Mouse (Mus musculus) liver, adult 2 months (tissue): ENCODE data around the gene Fzd9. TPM values are rescaled to one million over a fixed set of nuclear protein-coding genes. Genes with fewer than 3 reads are reported as not detected.
A peak's percentile ranks its signal among the peaks of the same experiment; 100 is the strongest.

ENCODE experiments used
- DNase-seq: peaks from one replicate; pipeline ENCODE4 v3.0.0-alpha.2; 2011; ENCODE audit warnings: low read depth, low spot score; ENCODE audit errors: extremely low read depth
- H3K27ac ChIP-seq: fragments of 200-500 bp; replicated peaks from 2 replicates; pipeline ENCODE4 v1.5.1; 2012; ENCODE audit warnings: low read depth, mild to moderate bottlenecking, control low read depth, inconsistent platforms, low read length; ENCODE audit not compliant: insufficient read depth
- H3K27me3 ChIP-seq: fragments of 200-500 bp; 2 replicates; pipeline ENCODE4 v1.6.1; 2012; ENCODE audit warnings: mild to moderate bottlenecking, moderate library complexity, low read length, inconsistent platforms; ENCODE audit not compliant: control insufficient read depth, insufficient read depth
- H3K36me3 ChIP-seq: fragments of 200-500 bp; 2 replicates; pipeline ENCODE4 v1.6.1; 2012; ENCODE audit warnings: low read length, inconsistent platforms; ENCODE audit not compliant: control insufficient read depth, insufficient read depth
- H3K4me1 ChIP-seq: fragments of 200-500 bp; 2 replicates; pipeline ENCODE4 v1.6.1; 2011; ENCODE audit warnings: low read length; ENCODE audit not compliant: control insufficient read depth, insufficient read depth
- H3K4me3 ChIP-seq: fragments of 200-500 bp; 2 replicates; pipeline ENCODE4 v1.5.1; 2011; ENCODE audit warnings: low read depth, mild to moderate bottlenecking, control low read depth, low read length, moderate library complexity; ENCODE audit not compliant: insufficient read depth
- H3K79me2 ChIP-seq: fragments of 200-500 bp; 2 replicates; pipeline ENCODE4 v1.6.1; 2012; ENCODE audit warnings: inconsistent platforms, mild to moderate bottlenecking, low read length, moderate library complexity; ENCODE audit not compliant: control insufficient read depth, insufficient read depth
- H3K9ac ChIP-seq: fragments of 200-500 bp; 2 replicates; pipeline ENCODE4 v1.6.1; 2012; ENCODE audit warnings: low read depth, mild to moderate bottlenecking, control low read depth, inconsistent platforms, low read length
- CTCF ChIP-seq: fragments of 200-500 bp; IDR thresholded peaks from 2 replicates; pipeline ENCODE4 v1.5.1; 2011; ENCODE audit warnings: low read depth, low read length, control low read depth
- POLR2A ChIP-seq: fragments of 200-500 bp; IDR thresholded peaks from 2 replicates; pipeline ENCODE4 v1.6.1; 2011; ENCODE audit warnings: low read length, control low read depth; ENCODE audit not compliant: insufficient read depth; ENCODE audit errors: extremely low read depth
- WGBS: fragments of 180-500 bp; shearing (Covaris S2); methylation state at CpG from one replicate; pipeline ENCODE4 v1.1.7; 2018; 5-methylcytosine and 5-hydroxymethylcytosine counted together
- polyA plus RNA-seq: library from polyadenylated mRNA; depleted of rRNA; stranded (reverse); fragments of >200 nt; gene quantifications from 2 replicates; pipeline ENCODE4 v1.2.3, GENCODE M21; 2012
- total RNA-seq: library from RNA; depleted of rRNA; stranded (reverse); fragments of >200 nt; gene quantifications from 2 replicates; pipeline ENCODE4 v1.2.3, GENCODE M21; 2014

Gene Fzd9
- total and polyA plus RNA-seq, 2 experiments = 0.05 TPM; not detected in 1

DNA sequence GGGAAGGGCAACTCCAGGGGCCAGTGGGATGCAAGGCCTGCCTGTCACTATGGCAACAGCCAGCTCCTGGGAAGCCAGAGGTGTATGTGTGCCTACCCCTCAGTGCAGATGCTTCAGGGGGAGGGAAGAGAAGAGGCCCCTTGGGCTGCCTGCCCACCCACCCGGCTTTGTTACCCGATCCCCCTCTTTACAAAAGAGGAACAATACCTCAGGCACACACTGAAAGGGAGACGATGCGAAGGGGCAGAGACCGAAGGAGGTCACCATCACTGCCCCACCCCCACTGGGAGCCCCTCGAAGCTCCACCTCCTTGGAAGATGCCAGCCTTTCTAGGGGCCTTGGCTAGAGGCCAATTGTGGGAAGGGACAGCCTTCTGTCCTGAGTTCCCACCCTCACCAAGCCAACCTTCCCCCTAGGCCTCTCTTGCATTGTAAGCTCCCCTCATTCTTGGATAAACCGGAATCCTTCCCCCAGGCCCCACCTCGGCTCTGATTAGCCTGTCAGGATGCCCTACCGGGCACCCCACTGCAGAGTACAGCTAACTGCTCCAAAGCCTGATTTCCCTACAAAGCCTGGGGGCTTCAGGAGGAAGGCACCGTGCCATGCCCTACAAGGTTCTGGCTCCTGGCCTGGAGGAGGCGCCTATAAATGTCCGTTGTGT, 2.8 kb upstream of the Fzd9 start:
- no peak for TF ChIP-seq POLR2A
- TF ChIP-seq CTCF = no peak
- Histone ChIP-seq H3K4me1 (peaks cover 5% of the 10 kb centered on the region; the same call in 1 of the 2 replicates), H3K79me2 (no peaks in the 10 kb centered on the region), H3K27me3 (peaks cover 13% of the 10 kb centered on the region), H3K4me3 (no peak overlapping the region), H3K27ac (no peak overlapping the region), H3K36me3 (no peaks in the 10 kb centered on the region), H3K9ac (no peak overlapping the region)
- DNase-seq = no peak
- WGBS = 40% methylated on average over 12 of the region's 12 CpGs

DNA sequence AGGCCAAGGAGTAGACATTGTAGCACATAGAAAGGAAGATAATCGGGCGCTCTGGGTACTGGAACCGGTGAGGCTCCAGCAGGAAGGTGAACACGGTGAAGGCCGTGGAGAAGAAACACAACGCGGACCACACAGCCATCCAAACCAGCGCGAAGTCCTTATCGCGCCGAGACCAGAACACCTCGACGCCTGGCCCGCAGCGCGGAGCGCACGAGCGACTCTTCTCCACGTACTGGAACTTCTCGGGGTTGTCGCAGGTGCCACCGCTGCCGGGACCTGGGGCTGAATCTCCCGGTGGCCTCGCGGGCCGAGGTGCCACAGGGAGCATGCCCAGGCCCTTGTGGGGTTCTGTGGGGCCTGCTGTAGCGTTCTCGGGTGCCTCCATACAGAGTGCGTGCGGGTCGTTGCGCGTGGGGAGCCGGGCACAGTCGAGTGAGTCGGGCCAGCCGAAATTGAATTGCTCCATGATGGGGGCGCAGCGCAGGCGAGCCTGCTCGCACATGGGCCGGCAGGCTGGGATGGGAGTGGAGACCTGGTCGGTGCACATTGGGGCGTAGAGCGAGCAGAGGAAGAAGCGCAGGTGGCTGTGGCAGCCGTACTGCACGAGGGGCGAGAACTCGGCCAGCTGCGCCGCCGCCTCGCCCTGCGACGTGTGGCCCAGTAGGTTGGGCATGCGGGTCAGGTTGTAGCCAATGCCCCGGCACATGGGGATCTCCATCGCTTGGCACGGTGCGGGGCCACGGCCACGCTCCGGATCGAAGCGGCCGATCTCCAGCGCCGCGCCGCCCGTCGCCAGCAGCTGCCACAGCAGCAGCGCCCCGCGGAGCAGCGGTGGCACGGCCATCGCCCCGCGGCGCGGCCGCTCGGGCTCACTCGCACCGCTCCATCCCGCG, 598 bp downstream of the Fzd9 start:
- H3K4me1 ChIP-seq = peaks cover 5% of the 10 kb centered on the region; the same call in 1 of the 2 replicates
- peaks cover 1% of the 10 kb centered on the region; the same call in 1 of the 2 replicates for H3K36me3 ChIP-seq
- TF ChIP-seq POLR2A = no peak
- no peak for TF ChIP-seq CTCF
- H3K27me3 ChIP-seq = peaks cover 13% of the 10 kb centered on the region
- H3K4me3 ChIP-seq = peak overlapping the region; percentile 52; the same call in 1 of the 2 replicates
- DNase-seq = no peak
- H3K27ac ChIP-seq = no peak overlapping the region
- peak overlapping the region; percentile 57 for H3K9ac ChIP-seq
- no peaks in the 10 kb centered on the region for H3K79me2 ChIP-seq
- 4% methylated on average over 92 of the region's 92 CpGs for WGBS

DNA sequence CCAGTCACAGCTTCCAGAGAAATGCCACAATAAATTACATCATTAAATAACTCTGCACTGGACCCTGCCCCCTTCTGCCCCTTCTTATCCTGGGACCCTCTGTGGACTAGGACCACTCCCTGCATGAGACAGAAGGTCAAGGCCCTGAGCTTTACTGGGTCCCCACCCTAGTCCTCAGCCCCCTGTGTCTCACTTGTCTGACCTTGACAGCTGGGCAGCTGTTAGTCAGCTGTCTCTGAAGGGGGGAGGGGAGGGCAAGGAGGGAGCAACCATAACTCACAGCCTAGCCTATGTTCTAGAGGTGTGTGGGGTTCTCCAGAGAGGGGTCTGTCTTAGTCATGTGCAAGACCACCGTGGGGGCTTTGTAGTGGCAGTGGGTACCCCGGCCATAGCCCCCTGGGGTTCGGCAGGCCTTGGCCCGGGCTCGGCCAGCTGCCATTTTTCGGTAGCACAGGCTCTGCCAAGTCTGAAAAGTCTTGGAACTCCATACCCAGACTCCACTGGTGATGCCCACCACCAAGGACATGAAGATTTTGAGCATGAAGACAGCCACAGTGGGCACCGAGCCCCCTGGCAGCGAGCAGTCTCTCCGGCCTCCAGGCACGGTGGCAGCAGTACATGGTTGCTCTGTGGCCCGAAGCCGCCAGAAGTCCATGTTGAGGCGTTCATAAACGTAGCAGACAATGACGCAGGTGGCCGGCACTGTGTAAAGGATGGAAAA, 1.9 kb downstream of the Fzd9 start:
- TF ChIP-seq CTCF (no peak), POLR2A (no peak)
- H3K36me3 ChIP-seq = peaks cover 11% of the 10 kb centered on the region
- peaks cover 5% of the 10 kb centered on the region; the same call in 1 of the 2 replicates for H3K4me1 ChIP-seq
- peaks cover 13% of the 10 kb centered on the region for H3K27me3 ChIP-seq
- no peak overlapping the region for H3K9ac ChIP-seq
- no peaks in the 10 kb centered on the region for H3K79me2 ChIP-seq
- no peak for DNase-seq
- no peak overlapping the region for H3K27ac ChIP-seq
- WGBS = 89% methylated on average over 16 of the region's 16 CpGs
- H3K4me3 ChIP-seq = no peak overlapping the region

DNA sequence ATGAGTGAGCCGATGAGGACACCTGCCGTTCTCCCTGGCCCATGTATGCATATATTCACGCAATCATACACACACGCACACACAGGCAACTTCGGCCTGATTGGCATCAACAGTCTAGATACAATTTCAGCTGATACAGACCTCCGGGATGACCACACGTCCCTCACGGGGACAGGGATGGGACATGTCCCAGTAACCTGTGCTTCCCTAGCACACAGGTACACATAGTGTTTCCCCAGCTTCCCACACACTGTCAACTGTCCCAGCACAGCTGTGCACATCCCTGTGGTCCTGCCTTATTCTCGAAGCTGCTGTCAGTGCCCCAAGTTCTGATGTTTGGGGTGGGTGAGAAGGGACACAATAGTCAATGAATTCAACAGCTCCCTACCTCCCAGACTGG, 3.7 kb downstream of the Fzd9 start:
- no peaks in the 10 kb centered on the region for H3K79me2 ChIP-seq
- peaks cover 13% of the 10 kb centered on the region for H3K27me3 ChIP-seq
- no peak overlapping the region for H3K4me3 ChIP-seq
- H3K36me3 ChIP-seq = peaks cover 16% of the 10 kb centered on the region
- TF ChIP-seq POLR2A (no peak), CTCF (no peak)
- peaks cover 5% of the 10 kb centered on the region; the same call in 1 of the 2 replicates for H3K4me1 ChIP-seq
- H3K27ac ChIP-seq = no peak overlapping the region
- no peak for DNase-seq
- 77% methylated on average over 9 of the region's 9 CpGs for WGBS
- H3K9ac ChIP-seq = no peak overlapping the region

DNA sequence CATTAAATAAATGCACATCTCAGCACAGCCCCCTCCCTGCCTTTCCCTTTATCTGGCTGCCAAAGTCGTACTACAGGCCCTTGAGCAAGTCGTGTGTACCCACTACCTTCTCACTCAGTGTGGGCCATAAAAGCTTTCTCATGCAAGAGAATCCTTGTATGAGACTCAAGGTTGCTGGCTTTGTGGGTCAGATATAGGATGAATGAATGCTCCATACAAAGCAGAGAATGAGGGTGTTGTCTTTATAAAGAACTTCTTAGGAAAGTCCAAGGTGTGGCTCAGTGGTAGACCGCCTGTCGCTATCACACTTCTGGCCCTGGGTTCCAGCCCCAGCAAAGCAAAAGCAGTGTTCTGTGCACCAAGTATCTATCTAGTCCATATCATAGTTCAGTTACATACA, 4.5 kb downstream of the Fzd9 start:
- H3K9ac ChIP-seq = no peak overlapping the region
- no peak overlapping the region for H3K4me3 ChIP-seq
- DNase-seq = no peak
- H3K27me3 ChIP-seq = peaks cover 13% of the 10 kb centered on the region
- no peaks in the 10 kb centered on the region for H3K79me2 ChIP-seq
- WGBS = 82% methylated on average over 4 of the region's 4 CpGs
- H3K27ac ChIP-seq = no peak overlapping the region
- TF ChIP-seq POLR2A (no peak), CTCF (no peak)
- H3K4me1 ChIP-seq = peaks cover 5% of the 10 kb centered on the region; the same call in 1 of the 2 replicates
- peaks cover 19% of the 10 kb centered on the region for H3K36me3 ChIP-seq
